Mouse (Mus musculus) forebrain, embryonic 12.5 days (tissue): ENCODE measurements at regions not wholly inside any gene's neighbourhood (a gene's known extent, or its start where the extent isn't known, plus 50 kb on each side); places are given as distances from the start of the nearest gene placed in this dataset.

ENCODE experiments used
- ATAC-seq: fragments of 200-750 bp; cut with Nextera tagmentation; 2 replicates; pipeline ENCODE4 v1.8.0; 2017; ENCODE audit warnings: moderate TSS enrichment; ENCODE audit not compliant: low FRiP score
- H3K27ac ChIP-seq: fragments of 300-500 bp; sonication (generic); 2 replicates; pipeline ENCODE4 v1.5.1; 2016; ENCODE audit warnings: mild to moderate bottlenecking
- H3K27me3 ChIP-seq: fragments of 300-500 bp; sonication (generic); 2 replicates; pipeline ENCODE4 v1.6.1; 2016; ENCODE audit warnings: mild to moderate bottlenecking
- H3K36me3 ChIP-seq: fragments of 300-500 bp; sonication (generic); replicated peaks from 2 replicates; pipeline ENCODE4 v1.6.1; 2016; ENCODE audit warnings: mild to moderate bottlenecking
- H3K4me1 ChIP-seq: fragments of 300-500 bp; sonication (generic); 2 replicates; pipeline ENCODE4 v1.6.1; 2016
- H3K4me2 ChIP-seq: fragments of 300-500 bp; sonication (generic); 2 replicates; pipeline ENCODE4 v1.6.1; 2016; ENCODE audit warnings: mild to moderate bottlenecking, moderate library complexity
- H3K4me3 ChIP-seq: fragments of 300-500 bp; sonication (generic); replicated peaks from 2 replicates; pipeline ENCODE4 v1.5.1; 2016; ENCODE audit warnings: mild to moderate bottlenecking
- H3K9ac ChIP-seq: fragments of 300-500 bp; sonication (generic); 2 replicates; pipeline ENCODE4 v1.6.1; 2016; ENCODE audit warnings: mild to moderate bottlenecking
- H3K9me3 ChIP-seq: fragments of 300-500 bp; sonication (generic); 2 replicates; pipeline ENCODE4 v1.6.1; 2016
- WGBS: fragments of 180-500 bp; shearing (Covaris S2); methylation state at CpG from one replicate; pipeline ENCODE4 v1.1.7; 2016; 5-methylcytosine and 5-hydroxymethylcytosine counted together

DNA sequence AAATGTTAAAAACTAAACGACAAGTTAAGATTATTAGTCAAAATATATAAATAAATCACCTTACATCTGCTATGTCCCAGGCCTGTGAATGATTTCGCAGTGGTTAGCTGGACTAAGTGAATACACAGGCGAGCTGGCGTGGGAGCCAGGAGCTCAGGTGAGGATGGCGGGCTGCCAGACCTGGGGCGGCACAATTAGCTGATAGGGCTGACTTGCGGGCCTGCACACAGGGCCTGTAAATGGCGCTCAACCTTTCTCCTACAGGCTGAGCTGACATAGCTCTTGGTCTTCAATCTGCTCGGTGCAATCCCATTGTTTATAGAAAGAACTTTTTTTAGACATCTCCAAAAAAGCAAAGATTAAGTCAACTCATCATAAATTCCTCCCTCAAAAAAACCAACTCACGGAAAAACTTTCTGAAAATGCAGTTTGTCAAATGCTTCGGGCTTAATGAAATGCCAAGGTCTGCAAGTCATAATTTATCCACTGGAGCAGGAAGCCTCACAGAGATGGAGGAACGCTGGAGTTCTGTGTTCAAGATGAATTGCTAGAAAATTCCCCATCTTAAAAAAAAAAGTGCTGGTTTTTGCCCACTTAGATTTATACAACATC is 312.7 kb upstream of the Nfe2l3 start:
- Histone ChIP-seq H3K4me1 (peaks cover 6% of the 10 kb centered on the region), H3K36me3 (no peaks in the 10 kb centered on the region), H3K9me3 (no peaks in the 10 kb centered on the region), H3K4me2 (no peak overlapping the region), H3K27me3 (no peaks in the 10 kb centered on the region), H3K27ac (no peak overlapping the region), H3K9ac (no peak overlapping the region), H3K4me3 (no peak overlapping the region)
- ATAC-seq, result no peak
- 86% methylated on average over 12 of the region's 12 CpGs for WGBS

DNA sequence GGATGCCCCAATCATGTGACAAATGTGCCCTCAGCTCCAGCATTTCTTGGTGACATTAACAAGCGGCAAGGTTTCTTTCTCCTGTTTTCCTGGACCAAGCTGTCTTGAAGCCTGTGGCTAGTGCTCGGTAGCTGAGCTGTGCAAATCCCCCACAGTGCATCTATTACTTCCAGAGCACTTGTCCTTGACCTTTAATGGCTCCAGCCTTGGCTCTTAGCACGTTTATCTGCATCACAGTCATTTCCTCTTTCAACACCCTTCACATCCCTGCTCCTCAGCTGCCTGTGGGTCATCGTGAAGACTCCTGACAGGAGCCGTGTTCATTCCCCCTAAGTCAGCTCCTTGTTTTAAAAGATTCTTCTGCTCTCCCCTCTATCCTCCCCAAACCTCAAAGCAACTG is 309.5 kb upstream of the Nfe2l3 start:
- no peak for ATAC-seq
- H3K4me2 ChIP-seq, result no peak overlapping the region
- no peak overlapping the region for H3K27ac ChIP-seq

DNA sequence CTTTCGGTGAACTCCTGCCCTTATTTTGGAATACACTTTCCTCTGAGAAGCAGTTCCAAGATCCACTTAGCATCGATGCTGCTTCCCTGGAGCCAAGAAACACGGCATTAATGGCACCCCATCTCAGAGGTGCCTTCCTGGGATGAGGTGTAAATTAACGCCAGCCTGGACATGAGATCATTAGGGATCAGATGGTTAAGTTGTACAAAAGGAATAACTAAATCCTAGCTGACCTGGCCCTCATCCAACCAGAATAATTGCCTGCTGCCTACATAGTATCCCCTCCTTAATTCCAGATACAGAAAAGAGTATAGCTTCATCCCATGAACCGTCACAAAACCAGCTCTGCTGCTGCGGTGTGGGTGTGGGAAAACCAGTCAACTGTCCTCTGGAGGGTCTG is 304.6 kb upstream of the Nfe2l3 start:
- Histone ChIP-seq H3K4me3 (no peak overlapping the region), H3K27me3 (no peaks in the 10 kb centered on the region), H3K4me2 (no peak overlapping the region), H3K36me3 (no peaks in the 10 kb centered on the region), H3K4me1 (no peaks in the 10 kb centered on the region), H3K9me3 (no peaks in the 10 kb centered on the region), H3K27ac (peak overlapping the region; percentile 43; the same call in 1 of the 2 replicates), H3K9ac (no peak overlapping the region)
- WGBS, result 71% methylated on average over 6 of the region's 6 CpGs
- ATAC-seq, result no peak

More for the DNA sequence above, 309.5 kb upstream of the Nfe2l3 start:
- Histone ChIP-seq H3K27me3 (no peaks in the 10 kb centered on the region), H3K9me3 (no peaks in the 10 kb centered on the region), H3K4me1 (no peaks in the 10 kb centered on the region), H3K36me3 (no peaks in the 10 kb centered on the region), H3K9ac (no peak overlapping the region), H3K4me3 (no peak overlapping the region)
- 64% methylated on average over 5 of the region's 5 CpGs for WGBS

DNA sequence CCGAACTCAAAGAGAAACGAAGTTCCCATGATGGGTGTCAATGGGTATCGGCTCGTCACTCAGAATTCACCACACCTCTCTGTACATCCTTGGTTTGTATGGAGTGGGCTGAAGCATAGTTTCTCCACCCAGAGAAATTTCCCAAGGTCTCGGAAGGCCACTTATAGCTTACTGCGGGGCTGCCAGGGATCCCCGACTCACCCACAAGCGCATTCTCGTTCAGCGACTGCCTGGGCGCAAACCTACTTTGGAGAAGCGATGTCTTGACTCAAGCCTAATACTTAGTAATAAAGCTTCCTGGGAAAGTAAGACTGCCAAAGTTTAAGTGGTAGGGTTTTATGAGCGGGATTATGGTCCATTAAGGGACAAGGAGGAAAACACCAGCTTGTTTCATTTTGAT is 303.4 kb upstream of the Nfe2l3 start:
- 95% methylated on average over 13 of the region's 13 CpGs for WGBS
- no peak overlapping the region for H3K9ac ChIP-seq
- H3K4me1 ChIP-seq, result no peaks in the 10 kb centered on the region
- H3K27ac ChIP-seq, result no peak overlapping the region
- ATAC-seq, result no peak
- H3K4me2 ChIP-seq, result no peak overlapping the region
- H3K27me3 ChIP-seq, result no peaks in the 10 kb centered on the region
- H3K36me3 ChIP-seq, result no peaks in the 10 kb centered on the region
- H3K9me3 ChIP-seq, result no peaks in the 10 kb centered on the region
- H3K4me3 ChIP-seq, result no peak overlapping the region

DNA sequence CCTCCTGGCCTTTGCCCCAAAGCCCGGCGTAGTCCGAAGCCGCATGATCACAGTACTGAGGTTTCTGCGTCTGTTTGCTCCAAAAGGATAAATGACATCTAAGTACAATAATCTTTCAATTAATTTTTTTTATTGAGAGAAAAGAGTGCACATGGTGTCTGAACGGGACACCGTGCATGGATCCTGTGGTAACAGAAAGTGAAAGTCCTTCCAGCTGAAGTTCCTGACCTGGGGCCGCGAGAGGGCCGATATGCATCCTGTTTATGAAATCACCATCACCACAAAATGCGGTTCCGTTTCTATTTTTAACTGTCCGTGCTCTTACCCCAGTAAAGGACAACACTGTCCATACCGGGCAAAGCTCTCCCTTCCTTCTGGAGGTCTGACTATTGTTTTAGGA is 302.9 kb upstream of the Nfe2l3 start:
- H3K9ac ChIP-seq, result no peak overlapping the region
- H3K4me3 ChIP-seq, result no peak overlapping the region
- H3K27ac ChIP-seq, result no peak overlapping the region
- H3K27me3 ChIP-seq, result no peaks in the 10 kb centered on the region
- H3K4me1 ChIP-seq, result no peaks in the 10 kb centered on the region
- 92% methylated on average over 14 of the region's 14 CpGs for WGBS
- no peaks in the 10 kb centered on the region for H3K36me3 ChIP-seq
- H3K9me3 ChIP-seq, result no peaks in the 10 kb centered on the region
- no peak overlapping the region for H3K4me2 ChIP-seq
- no peak for ATAC-seq

DNA sequence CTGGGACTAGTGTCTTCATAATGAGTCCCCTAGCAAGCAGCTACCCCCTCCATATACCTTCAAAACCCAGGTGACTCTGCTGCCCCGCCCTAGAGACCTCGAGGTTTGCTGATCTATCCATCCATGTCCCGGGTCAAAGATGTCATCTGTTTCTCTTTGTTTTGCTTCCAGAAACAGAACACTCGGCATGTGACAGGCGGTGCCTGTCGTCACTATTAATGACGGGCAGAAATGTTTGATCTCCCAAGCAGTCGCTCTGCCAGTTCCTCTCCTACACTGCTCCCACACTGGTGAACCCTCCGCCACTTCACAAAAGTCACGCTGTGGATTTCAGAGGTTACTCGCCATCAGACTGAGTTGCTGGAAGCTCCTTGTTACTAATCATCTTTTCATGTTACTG is 287.7 kb upstream of the Nfe2l3 start:
- no peaks in the 10 kb centered on the region for H3K36me3 ChIP-seq
- WGBS, result 81% methylated on average over 11 of the region's 11 CpGs
- H3K4me1 ChIP-seq, result no peaks in the 10 kb centered on the region
- ATAC-seq, result no peak
- H3K27ac ChIP-seq, result no peak overlapping the region
- H3K4me3 ChIP-seq, result no peak overlapping the region
- H3K4me2 ChIP-seq, result no peak overlapping the region
- H3K9ac ChIP-seq, result no peak overlapping the region
- H3K27me3 ChIP-seq, result no peaks in the 10 kb centered on the region
- no peaks in the 10 kb centered on the region for H3K9me3 ChIP-seq

DNA sequence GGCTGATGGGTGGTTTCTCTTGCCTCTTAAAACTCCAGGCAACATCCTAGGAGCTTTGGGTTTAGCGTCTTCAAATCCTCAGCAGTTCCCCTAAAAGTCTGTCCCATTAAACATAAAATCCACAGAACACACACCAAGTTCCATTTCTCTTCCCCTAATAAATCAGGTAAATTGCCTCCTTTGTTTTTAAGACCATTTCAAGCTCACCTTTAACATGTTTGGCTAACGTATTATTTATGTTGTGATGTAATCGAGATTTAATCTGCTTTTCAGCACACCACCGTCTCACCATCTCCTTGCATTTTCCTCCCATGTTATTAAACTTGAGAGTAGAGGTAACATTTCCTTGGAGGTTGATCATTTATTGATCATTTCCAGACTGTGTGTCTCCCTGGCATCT is 286.6 kb upstream of the Nfe2l3 start:
- Histone ChIP-seq H3K27me3 (no peaks in the 10 kb centered on the region), H3K9ac (no peak overlapping the region), H3K4me2 (no peak overlapping the region), H3K36me3 (no peaks in the 10 kb centered on the region), H3K4me3 (no peak overlapping the region), H3K9me3 (no peaks in the 10 kb centered on the region), H3K4me1 (peaks cover under 1% of the 10 kb centered on the region; the same call in 1 of the 2 replicates), H3K27ac (no peak overlapping the region)
- WGBS, result 90% methylated on average over 4 of the region's 4 CpGs
- ATAC-seq, result no peak

DNA sequence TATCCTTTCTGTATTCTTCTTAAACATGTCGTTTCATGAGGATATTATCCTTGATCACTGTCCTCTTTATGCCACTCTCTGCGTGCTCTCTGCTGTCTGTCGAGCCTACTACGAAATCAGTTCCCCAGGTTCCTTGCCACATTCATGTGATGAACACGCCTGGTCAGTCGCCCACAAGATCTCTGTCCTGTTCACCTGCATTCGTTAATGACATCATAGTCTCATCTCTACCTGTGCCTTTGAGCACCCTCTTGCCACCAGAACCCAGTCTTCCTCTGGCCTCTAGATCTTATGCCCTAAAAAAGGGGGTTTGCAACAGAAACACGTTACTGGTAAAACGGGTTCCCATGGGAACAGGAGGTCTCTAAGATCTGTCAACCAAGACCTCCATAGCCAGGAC is 283.6 kb upstream of the Nfe2l3 start:
- Histone ChIP-seq H3K4me2 (no peak overlapping the region), H3K9ac (no peak overlapping the region), H3K9me3 (no peaks in the 10 kb centered on the region), H3K27me3 (peaks cover 3% of the 10 kb centered on the region; the same call in 1 of the 2 replicates), H3K4me3 (no peak overlapping the region), H3K36me3 (no peaks in the 10 kb centered on the region), H3K4me1 (peaks cover 2% of the 10 kb centered on the region; the same call in 1 of the 2 replicates), H3K27ac (no peak overlapping the region)
- ATAC-seq, result no peak
- whole genome bisulfite sequencing, result 91% methylated on average over 9 of the region's 9 CpGs

DNA sequence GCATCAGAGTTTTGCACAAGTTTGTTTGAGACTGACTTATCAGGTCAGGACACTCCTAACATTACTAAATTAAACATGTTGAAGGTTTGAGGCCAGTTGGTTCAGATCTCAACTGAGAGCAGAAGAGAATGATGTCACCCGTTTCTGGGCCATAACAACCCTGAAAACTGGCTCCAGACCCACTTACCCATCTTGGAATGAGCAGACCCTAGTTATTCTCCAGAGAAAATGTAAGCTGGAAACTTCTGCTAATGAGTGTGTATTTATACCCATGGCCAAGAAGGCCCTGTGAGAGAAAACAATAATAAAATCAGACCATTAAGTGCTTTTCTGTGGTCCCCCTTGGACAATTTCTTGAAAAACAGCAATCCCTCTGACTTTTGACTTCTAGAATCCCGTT is 282.4 kb upstream of the Nfe2l3 start:
- Histone ChIP-seq H3K9ac (no peak overlapping the region), H3K36me3 (no peaks in the 10 kb centered on the region), H3K4me2 (no peak overlapping the region), H3K27ac (no peak overlapping the region), H3K9me3 (no peaks in the 10 kb centered on the region), H3K4me3 (no peak overlapping the region), H3K4me1 (peaks cover 2% of the 10 kb centered on the region; the same call in 1 of the 2 replicates), H3K27me3 (peaks cover 3% of the 10 kb centered on the region; the same call in 1 of the 2 replicates)
- 82% methylated on average over 2 of the region's 2 CpGs for WGBS
- ATAC-seq, result no peak

DNA sequence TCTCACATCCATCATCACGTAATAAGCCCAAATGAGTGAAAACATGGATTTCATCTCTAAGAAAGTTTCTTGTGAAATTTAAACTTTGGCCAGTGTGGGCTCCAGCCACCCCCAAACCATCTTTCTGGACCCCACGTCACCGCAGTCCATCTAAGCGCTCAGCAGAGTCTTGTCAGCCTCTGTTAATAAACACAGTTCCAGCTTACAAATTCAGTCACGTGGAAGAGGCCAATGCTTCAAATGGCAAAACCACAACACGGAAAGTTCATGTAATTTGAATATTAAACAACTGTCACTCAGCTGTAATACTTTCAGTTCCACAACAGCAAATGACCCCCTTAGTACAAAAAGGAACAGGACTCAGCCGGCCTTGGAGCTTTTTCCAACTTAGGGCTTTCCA is 282.0 kb upstream of the Nfe2l3 start:
- peaks cover 3% of the 10 kb centered on the region; the same call in 1 of the 2 replicates for H3K27me3 ChIP-seq
- H3K27ac ChIP-seq, result no peak overlapping the region
- H3K9ac ChIP-seq, result no peak overlapping the region
- no peak overlapping the region for H3K4me2 ChIP-seq
- H3K4me3 ChIP-seq, result no peak overlapping the region
- H3K9me3 ChIP-seq, result no peaks in the 10 kb centered on the region
- H3K36me3 ChIP-seq, result no peaks in the 10 kb centered on the region
- H3K4me1 ChIP-seq, result peaks cover 2% of the 10 kb centered on the region; the same call in 1 of the 2 replicates
- 90% methylated on average over 7 of the region's 7 CpGs for WGBS
- ATAC-seq, result no peak

DNA sequence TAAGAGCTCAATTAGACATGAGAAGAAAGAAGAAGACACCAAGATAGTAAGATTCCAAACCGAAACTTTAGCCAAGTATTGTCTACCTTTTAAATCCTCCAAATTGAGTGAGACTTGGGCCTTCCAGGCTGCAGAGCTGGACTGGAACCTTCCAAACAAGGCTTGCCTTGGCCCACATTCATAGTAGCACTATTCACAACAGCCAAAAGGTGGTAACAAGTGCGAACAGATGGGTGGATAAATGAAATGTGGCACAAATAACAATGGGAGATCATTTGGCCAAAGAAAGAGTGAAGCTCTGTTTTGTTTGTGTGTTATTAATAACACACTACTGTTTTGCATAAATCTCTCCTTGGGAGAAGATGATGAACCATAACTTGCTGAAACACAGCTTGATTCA is 281.6 kb upstream of the Nfe2l3 start:
- Histone ChIP-seq H3K9ac (no peak overlapping the region), H3K27ac (no peak overlapping the region), H3K4me2 (no peak overlapping the region), H3K4me3 (no peak overlapping the region), H3K36me3 (no peaks in the 10 kb centered on the region), H3K9me3 (no peaks in the 10 kb centered on the region), H3K27me3 (peaks cover 3% of the 10 kb centered on the region; the same call in 1 of the 2 replicates), H3K4me1 (peaks cover 2% of the 10 kb centered on the region; the same call in 1 of the 2 replicates)
- 80% methylated on average over 2 of the region's 2 CpGs for WGBS
- no peak for ATAC-seq

DNA sequence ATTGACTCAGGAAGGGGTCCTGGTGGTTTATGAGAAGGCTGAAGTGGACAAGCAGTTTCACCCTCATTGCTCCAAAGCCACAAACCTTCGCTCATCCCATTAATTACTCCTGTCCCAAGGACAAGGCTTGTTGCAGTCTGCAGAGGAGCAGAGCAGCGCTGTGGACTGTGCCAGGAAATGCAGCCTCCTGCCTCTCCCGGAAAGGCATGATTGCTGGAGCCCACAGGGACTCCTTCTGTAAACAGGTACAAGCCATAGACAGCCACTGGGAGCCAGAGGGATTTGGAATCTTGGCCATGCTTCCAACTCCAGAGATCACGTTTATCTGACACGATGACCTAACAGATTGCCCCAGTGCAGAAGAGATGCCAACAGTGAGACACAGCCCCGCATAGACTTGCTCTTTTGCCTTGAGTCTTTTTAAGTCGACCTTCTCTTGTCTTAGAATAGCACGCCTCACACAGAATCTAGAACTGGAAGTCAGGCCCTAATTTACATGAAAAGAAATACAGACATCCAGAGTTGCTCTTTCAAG is 275.6 kb upstream of the Nfe2l3 start:
- no peak overlapping the region for H3K27ac ChIP-seq
- WGBS, result 80% methylated on average over 8 of the region's 8 CpGs
- H3K27me3 ChIP-seq, result peaks cover under 1% of the 10 kb centered on the region; the same call in 1 of the 2 replicates
- H3K4me1 ChIP-seq, result no peaks in the 10 kb centered on the region
- H3K4me2 ChIP-seq, result no peak overlapping the region
- ATAC-seq, result no peak
- no peak overlapping the region for H3K4me3 ChIP-seq
- no peak overlapping the region for H3K9ac ChIP-seq
- H3K36me3 ChIP-seq, result no peaks in the 10 kb centered on the region
- H3K9me3 ChIP-seq, result no peaks in the 10 kb centered on the region

DNA sequence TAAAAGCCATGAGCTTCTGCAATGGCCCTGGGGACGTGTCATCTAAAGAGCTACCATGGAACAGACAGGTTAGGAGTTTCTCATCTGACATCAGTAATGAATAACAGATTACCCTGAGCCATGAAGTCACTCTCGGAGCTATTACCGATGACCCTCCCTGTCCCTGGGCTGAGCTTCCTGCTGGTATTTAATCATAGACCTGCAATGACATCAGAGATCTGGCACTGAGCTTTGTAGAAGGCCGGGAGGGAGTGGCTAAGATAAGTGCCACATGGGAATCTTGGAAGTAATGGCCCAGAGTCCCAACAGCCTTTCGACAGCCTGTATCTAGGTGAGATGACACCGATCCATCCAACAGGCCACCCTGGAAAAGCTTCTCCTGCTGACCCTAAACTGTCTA is 271.3 kb upstream of the Nfe2l3 start:
- H3K27me3 ChIP-seq, result no peaks in the 10 kb centered on the region

More for the DNA sequence above, 271.3 kb upstream of the Nfe2l3 start:
- H3K4me2 ChIP-seq, result no peak overlapping the region
- ATAC-seq, result no peak
- no peaks in the 10 kb centered on the region for H3K9me3 ChIP-seq
- no peak overlapping the region for H3K27ac ChIP-seq
- WGBS, result 88% methylated on average over 6 of the region's 6 CpGs
- no peaks in the 10 kb centered on the region for H3K36me3 ChIP-seq
- H3K9ac ChIP-seq, result no peak overlapping the region
- peaks cover 14% of the 10 kb centered on the region for H3K4me1 ChIP-seq
- H3K4me3 ChIP-seq, result no peak overlapping the region
